Mouse (Mus musculus) cerebellum, postnatal 10 days (tissue): Measurements from ENCODE around the gene 4930558K02Rik.
A peak's percentile ranks its signal among the peaks of the same experiment; 100 is the strongest.

Experiments
- DNase-seq, 2 experiments: peaks; one replicate each; pipeline ENCODE4 v3.0.0; 2021; ENCODE audit warnings: mixed read lengths in 2 of 2

4930558K02Rik gene

GRCm38 (mm10) chr1:161979536-161979935 is at the start of gene 4930558K02Rik:
4930558K02Rik (minus strand) TSS chr1:161979636.
- no peak for DNase-seq

- no peak for DNase-seq
Observed at GRCm38 (mm10) chr1:162023681-162024270, 44.3 kb upstream of the 4930558K02Rik start.

DNA sequence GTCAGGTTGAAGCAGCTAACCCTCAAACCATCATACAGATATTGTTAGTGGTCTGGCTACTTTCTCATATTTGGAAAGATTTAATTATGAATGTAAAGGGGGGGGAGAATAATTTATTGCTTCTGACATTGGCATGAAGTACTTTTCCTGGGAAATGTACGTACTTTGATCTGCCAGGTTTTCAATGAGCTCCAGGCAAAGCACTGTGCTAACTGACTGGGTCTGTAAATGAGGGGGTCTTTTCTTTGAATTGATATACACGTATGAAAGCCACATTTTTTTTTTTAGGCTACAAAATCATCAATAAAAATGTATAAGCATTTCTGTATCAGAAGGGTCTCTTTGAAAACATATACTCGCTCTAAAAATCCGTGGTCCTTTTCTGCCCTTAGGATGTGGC is 41.3 kb upstream of the 4930558K02Rik start:
- no peak for DNase-seq

- no peak for DNase-seq
Observed at GRCm38 (mm10) chr1:162020303-162020731, 40.9 kb upstream of the 4930558K02Rik start.

DNA sequence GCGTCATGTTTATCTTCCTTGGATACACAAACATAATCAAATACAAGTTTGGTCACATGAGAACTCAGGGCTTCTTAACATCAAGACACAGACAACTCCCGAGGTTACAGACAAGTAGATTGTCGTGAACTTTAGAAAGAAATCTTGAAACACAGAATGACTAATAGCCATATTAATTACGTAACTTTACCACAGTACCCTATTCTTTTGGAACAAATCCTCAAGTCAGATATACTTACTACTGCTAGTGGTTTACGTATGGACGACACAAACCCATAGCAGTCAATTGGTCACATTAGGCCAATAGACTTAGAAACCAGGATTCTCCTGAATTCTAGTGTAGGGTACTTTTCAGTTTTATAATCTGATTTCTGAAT is 39.2 kb upstream of the 4930558K02Rik start:
- DNase-seq = no peak

- no peak for DNase-seq
Observed at GRCm38 (mm10) chr1:162017975-162018600, 38.7 kb upstream of the 4930558K02Rik start.

DNA sequence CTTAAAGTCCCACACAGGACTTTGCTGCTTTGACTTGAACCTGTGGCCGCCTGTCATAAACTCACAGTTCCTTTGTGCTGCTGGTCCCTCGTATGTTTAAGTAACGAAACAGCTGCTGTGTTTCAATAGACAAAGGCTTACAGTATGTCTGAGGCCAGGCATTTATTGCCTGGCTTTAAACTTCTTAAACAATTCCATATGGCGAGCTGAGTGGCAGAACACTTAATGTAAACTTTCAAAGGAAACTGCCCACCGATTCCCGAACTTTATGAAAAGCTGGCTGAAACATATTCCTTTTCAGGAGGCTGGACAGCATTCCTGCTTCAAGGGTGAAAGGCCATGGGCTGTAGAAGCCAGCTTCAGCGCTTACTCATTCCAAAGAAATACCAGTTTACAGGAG is 37.5 kb upstream of the 4930558K02Rik start:
- DNase-seq = no peak

DNA sequence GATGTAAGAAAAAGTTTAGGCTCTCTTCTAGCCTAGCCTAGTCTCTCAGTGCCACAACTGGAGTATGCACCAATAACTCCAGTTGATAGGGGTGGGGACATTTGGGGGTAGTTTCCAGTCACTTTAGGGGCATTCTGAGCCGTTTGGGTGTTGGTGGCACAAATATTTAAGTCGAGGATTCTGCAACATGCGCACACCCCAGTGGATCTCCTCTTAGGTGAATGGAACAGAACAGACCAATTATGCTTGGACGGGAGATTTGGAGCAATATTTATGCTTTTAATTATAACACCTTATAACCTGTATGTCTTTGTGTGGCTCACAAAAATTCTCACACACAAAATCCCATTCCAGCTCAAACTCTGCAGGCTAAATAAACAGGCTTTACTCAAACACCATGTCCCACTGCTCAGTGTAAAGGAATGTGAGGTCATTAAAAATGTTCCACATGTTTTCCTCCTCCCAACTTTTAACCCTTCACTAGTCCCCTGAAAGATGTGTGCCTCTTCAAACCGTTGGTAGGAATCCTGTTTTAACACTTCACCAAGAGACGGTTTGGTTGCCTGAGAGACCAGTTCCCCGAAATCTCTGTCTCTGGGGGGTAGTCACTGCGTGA is 35.9 kb upstream of the 4930558K02Rik start:
- no peak for DNase-seq

GRCm38 (mm10) chr1:162013561-162013960 is 34.1 kb upstream of the 4930558K02Rik start:
- DNase-seq = no peak

DNA sequence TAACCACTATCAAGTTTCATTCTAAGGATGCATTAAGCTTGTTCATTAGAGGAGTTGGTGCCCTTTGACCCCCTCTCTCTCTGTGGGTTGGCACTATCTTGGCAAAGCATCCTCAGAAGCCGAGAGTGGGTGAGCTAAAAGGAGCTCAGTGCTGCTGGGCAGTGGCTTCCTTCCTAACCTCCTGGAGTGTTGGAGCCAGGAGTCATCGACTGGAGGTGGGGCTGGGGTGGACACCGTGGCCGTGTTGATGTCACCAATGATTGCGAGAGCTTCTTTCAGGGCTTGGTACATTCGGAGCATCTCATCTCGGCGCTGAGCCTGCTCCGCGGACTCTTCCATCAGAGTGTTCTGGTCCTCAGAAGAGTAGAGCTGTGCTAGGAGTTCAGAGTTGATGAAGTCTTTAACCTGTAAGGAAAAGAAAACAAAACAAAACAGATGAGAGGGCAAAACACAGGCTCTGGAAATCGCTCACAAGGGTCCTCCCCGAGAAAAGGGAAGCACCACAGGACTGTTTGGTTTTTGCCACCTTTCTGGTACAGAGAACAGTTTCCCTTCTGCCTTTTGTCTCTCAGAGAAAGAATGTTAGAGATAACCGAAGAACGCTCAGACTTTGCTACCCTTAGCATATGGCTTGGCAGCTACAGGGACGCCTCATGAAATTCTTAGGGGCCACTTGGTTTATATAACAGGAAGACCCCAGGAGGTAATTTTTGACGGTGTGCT is 32.2 kb upstream of the 4930558K02Rik start:
- DNase-seq = no peak

DNA sequence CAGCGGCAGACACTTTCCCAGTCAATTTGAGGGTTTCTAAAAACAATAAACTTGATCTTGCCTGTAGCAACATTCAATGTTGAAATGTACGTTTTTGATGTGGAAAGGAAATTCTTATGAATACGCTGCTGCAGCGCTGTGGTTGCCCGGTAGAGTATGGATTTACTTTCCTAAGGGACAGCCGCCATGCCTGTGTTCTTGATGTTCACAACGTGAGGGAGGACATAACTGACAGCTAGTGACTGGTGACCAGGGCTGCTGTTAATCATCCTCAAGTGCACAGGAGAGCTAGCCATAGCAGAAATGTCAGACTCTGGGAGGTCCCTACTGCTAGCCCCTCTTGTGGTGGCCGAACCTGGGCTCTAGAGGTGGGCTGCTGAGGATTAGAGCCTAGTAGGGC is 29.6 kb upstream of the 4930558K02Rik start:
- no peak for DNase-seq

DNA sequence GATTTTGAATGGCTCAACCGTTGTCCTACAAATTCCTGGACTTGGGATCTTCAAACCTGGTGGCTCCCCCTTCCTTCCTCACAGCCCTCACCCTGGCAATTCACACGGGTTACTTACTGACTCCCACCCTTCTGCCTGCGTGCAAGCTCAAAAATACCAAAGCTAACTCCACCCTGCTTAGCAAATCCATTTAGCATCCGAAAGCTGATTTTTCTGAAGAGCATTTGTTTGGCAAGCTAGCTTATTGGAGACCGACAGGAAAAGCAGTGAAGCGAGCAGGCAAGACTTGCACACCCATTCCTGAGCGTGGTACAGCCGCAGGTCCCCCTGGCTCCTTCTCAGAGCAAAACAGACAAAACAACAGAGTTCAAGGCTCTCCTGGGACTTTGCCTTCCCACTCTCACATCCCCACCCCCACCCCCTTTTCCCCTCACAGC is 29.2 kb upstream of the 4930558K02Rik start:
- no peak for DNase-seq

GRCm38 (mm10) chr1:162008208-162008607 is 28.8 kb upstream of the 4930558K02Rik start:
- DNase-seq = no peak

GRCm38 (mm10) chr1:162006109-162006508 is 26.7 kb upstream of the 4930558K02Rik start:
- no peak for DNase-seq

DNA sequence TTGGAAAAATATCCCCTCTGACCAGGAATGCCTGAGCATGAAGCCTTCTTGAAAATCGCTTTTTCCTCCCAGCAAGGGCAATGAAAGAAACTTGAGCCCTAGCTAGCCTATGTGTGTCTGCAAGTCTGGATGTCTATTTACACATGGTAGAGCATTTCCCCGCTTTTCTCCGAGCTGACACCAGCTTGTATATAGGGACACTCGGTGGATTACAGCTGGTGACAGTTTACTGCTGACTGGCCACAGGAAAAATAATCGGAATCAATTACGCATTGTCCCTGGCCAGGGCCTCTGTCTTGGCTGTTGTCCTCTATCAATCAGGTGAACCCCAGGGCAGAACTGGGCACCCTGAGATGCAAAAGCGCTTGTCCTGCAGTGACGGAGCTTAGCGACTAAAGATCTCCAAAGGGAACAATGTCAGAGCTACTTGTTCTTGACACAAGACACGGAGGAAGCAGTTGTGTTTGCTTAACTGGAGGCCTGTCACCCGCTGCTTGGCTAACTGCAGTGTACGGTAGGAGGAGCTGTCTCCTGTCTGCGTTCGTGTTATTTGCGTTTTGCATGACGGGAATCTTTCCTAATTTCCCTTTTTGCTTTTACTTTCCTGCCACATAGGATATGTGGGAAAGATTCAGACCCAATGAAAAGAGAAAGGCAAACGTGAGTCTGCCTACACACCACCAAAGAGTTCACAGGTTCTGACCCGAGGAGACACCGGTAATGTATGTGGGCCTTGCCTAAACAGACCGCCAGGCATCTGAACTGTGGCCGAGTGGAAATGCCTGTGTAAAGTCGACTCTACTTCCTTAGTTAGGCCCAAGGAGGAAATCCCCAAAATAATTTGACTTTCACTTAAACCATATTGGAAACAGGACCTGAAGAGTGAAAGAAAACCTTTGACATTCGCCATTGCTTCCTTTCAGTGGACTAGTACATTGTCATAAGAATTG is 25.7 kb upstream of the 4930558K02Rik start:
- DNase-seq = peak; percentile 27 to 28

DNA sequence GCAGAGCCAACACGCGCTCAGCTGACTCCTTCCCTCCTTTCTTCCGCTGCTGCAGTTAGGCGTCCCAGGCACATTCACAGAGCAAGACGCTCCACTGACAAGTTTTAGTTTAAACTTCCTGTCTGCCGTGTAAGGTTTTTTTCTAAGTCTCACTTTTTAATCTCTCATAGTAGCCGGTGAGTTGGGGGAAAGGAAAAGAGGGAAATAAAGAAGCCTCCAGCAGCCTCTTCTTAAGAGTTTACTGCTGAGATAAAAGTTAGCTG is 25.0 kb upstream of the 4930558K02Rik start:
- no peak for DNase-seq

- no peak for DNase-seq
Observed at GRCm38 (mm10) chr1:162003729-162004517, 24.5 kb upstream of the 4930558K02Rik start.

DNA sequence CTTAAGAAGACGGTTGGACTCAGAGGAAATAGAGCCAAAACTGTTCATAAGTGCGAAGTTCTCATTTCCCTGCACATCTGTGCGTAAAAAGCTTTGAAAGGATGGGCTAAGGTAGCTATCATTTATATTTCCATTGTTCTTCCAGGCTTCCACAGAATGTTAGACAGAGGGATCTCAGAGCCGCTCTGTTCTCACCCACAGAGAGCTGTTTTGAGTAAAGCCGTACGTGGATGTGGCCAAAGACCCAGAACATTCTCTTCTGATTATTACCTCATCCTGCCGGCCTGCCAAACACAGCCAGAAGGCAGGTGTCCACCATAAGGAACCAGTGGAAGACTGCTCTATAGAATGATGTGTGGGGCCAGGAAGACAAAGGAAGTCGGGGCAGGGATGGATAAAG is 21.9 kb upstream of the 4930558K02Rik start:
- DNase-seq = peak; percentile 15 to 18

- DNase-seq = peak; percentile 66 to 88
Observed at GRCm38 (mm10) chr1:161999882-162000371, 20.5 kb upstream of the 4930558K02Rik start.

GRCm38 (mm10) chr1:161999338-161999737 is 19.9 kb upstream of the 4930558K02Rik start:
- DNase-seq = no peak

- no peak for DNase-seq
Observed at GRCm38 (mm10) chr1:161998781-161999180, 19.3 kb upstream of the 4930558K02Rik start.

- no peak for DNase-seq
Observed at GRCm38 (mm10) chr1:161992389-161992788, 13.0 kb upstream of the 4930558K02Rik start.
